Mouse (Mus musculus) regulatory T cell (primary cell): ENCODE data around the gene Hdhd5.

Experiments
- in situ Hi-C: fragments of 300-600 bp; cut with MboI, MseI; formaldehyde crosslinking; loops from one replicate; pipeline ENCODE4 v1.15.1; 2025; ENCODE audit warnings: high pct_unique_total_duplicates

Hdhd5 gene

DNA sequence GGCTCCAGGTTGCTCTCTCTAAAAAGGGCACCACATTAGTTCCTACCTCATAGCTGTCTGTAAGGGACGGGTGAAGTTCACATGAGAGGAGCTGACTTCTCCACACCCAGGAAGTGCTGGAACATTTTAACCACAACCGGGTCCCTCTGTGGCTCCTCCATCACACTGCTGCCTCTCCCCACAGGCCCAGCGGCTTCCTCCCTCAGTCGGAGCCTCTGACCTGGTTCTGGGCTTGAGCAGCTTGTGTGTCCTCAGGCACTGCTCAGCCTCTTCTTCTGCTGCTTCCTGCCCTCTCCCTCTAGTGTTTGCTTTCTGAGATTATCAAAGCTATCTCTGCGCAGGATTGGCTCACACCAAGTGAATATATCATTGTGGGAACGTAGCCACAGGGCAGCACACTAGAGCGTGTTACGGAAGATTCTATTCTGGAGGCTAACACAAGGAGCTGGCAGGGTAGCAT lies 45.0 kb downstream of the Hdhd5 start:
- in situ Hi-C loops: loop anchor here (10.0 kb wide), 1 partner anchor 1121 kb away; no protein-coding TSS in a partner anchor

- in situ Hi-C loops: loop anchor here (10.0 kb wide), 1 partner anchor 1120 kb away; no protein-coding TSS in a partner anchor
Observed at GRCm38 (mm10) chr6:120485038-120485437, 46.1 kb downstream of the Hdhd5 start.

DNA sequence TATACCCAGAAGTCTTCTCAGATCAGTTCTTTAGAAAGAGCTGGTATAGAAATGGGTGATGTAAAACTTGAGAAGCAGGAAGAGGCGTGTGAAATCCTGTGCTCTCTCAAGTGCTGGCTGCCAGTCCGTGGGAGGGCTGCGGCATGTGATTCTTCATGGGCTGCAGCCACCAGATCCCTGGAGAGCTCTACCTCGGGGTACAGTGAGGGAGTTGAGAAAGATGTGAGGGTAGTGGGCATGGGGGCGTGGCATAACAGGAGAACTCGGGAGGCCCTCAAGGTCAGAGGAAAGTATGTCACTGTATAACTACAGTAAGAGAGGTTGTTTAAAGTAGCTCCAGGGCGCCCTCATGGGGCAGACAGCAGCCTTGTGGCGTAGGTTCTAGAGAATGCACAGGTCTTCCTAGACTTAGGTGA lies 47.9 kb downstream of the Hdhd5 start:
- in situ Hi-C loops: loop anchor here (10.0 kb wide), 1 partner anchor 1118 kb away; no protein-coding TSS in a partner anchor

DNA sequence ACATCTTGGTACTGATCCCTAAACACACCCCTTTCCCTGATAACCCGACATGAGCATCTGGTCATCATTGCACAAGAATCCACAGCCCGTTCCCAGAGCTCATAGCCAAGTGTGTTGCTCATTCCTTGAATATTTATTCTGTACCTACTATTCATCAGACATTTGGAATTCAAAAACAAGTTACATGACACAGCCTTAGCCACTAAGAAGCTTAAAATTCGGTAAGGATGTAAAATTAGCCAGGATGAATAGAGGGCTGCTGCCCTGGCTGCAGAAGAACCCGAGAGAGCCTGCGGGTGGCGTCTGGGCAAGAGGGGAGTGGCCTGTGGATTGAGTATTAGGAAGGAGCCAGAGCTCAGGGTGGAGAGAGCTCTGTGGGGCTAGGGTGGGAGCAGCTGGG lies 48.4 kb downstream of the Hdhd5 start:
- in situ Hi-C loops: loop anchor here (10.0 kb wide), 1 partner anchor 1118 kb away; no protein-coding TSS in a partner anchor

DNA sequence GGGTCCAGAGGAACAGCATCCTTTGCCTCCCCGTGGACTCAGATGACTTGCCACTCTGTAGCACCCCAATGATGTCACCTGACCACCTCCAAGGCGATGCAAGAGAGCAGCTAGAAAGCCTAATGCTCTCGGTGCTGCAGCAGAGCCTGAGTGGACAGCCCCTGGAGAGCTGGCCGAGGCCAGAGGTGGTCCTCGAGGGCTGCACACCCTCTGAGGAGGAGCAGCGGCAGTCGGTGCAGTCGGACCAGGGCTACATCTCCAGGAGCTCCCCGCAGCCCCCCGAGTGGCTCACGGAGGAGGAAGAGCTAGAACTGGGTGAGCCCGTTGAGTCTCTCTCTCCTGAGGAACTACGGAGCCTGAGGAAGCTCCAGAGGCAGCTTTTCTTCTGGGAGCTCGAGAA lies 49.1 kb downstream of the Hdhd5 start:
- in situ Hi-C loops: loop anchor here (10.0 kb wide), 1 partner anchor 1117 kb away; no protein-coding TSS in a partner anchor

- in situ Hi-C loops: loop anchor here (10.0 kb wide), 1 partner anchor 1117 kb away; no protein-coding TSS in a partner anchor
Observed at GRCm38 (mm10) chr6:120481538-120481937, 49.6 kb downstream of the Hdhd5 start.

- in situ Hi-C loops: loop anchor here (10.0 kb wide), 1 partner anchor 1116 kb away; no protein-coding TSS in a partner anchor
Observed at GRCm38 (mm10) chr6:120480361-120480760, 50.8 kb downstream of the Hdhd5 start.

DNA sequence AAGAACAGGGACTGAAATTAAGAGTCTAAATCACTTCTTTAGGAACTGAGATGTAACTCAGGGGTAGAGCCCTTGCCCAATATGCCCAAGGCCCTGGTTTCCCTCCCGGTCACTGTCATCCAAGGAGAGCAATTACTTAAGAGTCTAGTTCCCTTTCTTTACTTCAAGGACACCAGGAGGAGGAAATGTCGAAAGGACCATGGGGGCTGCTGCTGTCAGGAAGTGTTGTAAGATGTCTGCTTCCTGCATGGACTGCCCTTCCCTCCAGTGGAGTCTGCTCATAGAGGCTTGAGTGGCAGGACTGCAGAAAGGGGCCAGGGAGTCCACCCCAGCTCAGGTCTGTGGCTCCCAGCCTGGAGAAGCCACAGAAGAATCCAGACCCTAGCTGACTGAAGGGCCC lies 51.8 kb downstream of the Hdhd5 start:
- in situ Hi-C loops: no loop called here

GRCm38 (mm10) chr6:120475288-120475687 lies 55.8 kb downstream of the Hdhd5 start:
- in situ Hi-C loops: no loop called here

DNA sequence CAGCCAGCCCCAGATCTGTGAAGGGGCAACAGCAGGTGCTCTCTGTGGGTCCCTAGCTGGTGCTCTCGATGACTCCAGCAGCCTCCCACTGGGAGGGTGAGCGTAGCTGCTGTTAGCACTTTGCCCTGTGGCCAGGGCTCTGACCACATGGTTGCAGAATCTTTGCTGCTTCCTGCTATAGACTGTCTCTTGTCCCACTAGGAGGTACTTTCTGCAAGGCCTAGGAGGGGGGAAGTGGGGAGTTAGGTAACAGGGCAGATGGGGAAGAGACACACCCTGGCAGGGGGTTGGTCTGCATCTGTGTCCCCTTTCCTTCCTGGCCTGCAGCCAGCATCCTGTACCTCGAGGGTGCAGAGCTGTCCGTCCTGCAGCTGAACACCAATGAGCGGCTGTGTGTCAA lies 57.7 kb downstream of the Hdhd5 start:
- in situ Hi-C loops: no loop called here

DNA sequence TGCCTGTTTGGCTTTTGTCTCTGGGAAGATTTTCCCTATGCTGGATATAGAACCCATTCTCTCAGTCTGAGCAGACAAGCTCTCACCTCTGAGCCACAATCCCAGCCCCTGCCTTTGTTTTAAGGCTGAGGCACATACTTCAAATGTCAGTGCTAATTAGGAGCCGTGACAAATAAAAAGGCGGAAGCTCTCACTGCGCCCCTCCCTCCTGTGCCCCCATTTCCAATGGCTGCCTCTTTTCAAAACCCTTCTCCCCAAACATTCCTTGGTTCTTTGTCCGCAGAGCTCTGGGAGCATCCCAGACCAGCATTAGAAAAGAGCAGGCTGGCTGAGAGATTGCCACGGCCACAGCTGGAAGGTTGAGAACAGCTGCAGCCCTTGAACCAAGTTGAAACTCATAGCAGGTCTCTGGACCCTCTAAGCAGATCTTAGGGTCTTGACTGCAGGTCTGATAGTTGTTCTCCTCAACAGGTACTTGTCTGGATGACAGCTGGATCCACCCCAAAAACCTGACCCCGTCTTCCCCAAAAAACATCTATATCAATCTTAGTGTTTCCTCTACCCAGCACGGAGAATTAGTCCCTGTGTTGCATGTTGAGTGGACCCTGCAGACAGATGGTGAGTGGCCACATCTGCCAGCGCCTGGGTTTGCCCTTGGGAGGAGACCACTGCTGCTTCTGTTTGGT lies 58.5 kb downstream of the Hdhd5 start:
- in situ Hi-C loops: no loop called here

DNA sequence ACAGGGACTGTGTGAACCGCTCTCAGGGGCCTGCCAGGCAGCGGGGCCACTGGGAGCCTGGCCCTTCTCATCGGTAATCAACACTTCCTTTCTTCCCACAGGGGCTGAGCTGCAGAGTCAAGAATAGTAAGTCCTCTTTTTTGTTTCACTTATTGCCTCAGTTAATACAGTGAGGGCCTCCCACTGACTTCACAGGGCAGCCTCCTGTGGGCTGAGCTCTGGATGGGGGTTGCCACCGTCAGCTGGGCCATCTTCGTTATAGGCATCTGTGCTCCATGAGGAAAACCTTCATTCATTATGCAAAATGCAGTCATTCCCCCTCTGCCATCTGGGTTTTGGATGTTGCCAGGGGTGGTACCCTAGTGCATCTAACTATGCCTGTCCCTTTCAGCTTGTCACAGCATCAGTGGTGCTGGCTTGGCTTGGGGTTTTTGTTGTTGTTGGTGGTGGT lies 59.1 kb downstream of the Hdhd5 start:
- in situ Hi-C loops: no loop called here

GRCm38 (mm10) chr6:120470666-120471065 lies 60.5 kb downstream of the Hdhd5 start:
- in situ Hi-C loops: no loop called here

GRCm38 (mm10) chr6:120469770-120470169 lies 61.3 kb downstream of the Hdhd5 start:
- in situ Hi-C loops: no loop called here

DNA sequence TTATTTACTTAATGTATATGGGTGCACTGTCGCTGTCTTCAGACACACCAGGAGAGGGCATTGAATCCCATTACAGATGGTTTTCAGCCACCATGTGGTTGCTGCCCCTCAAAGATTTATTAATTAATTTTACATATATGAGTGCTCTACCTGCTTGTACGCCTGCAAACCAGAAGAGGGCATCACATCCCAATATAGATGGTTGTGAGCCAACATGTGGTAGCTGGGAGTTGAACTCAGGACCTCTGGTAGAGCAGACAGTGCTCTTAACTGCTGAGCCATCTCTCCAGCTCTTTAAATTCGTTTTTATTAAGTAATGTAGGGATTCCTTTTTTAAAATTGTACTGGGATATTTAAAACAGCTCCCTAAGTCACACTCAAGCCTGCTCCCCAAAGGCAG lies 61.9 kb downstream of the Hdhd5 start:
- in situ Hi-C loops: no loop called here

DNA sequence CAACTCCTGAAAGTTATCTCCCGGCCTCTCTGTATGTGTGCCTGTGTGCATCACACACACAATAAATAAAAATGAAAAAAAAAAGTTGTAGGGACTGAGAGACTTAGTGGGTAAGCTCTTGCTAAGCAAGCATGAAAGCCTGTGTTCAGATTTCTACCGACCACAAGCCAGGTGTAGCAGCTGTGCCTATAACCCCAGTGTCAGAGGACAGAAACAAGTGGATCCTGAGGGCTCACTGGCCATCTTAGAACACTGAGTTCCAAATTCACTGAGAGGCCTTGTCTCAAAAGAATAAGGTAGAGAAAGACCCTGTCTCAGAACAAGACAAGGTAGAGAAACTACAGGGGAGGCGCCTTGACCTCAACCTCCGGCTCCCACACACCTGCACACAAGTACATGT lies 62.9 kb downstream of the Hdhd5 start:
- in situ Hi-C loops: no loop called here

DNA sequence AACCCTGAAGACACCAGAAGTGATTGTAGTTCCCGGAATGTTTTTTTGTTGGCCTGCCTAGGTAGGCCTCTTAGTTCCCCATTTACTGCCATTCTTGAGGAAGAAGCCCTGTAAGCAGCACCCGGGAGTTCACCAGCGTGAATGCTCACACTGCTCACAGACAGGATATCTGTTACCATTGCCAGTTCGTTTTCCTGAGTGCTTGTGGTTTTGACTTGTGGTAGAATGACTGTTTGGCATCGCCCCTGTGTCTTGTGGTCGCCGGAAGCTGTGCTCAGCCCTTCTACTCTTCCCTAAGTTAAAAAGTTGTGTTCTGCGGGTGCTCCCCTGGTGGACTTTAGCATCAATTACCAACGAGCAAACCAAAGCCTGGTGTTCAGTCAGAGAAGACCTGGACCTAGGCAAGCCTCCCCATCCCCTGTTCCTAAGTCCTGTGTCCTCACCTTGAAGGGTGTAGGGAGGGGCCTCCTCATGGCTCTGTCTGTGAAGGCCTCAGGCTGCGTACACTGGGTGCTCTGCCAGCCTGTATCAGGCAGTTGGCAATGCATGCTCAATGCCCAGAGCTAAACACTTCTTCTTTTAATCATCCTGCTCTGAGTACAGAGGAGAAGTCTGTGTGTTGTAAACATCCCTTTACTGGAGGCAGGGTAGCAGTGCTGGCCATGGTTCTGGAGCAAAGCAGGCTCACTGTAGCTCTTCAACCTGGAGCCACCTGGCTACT lies 64.3 kb downstream of the Hdhd5 start:
- in situ Hi-C loops: no loop called here

- in situ Hi-C loops: no loop called here
Observed at GRCm38 (mm10) chr6:120465393-120465792, 65.7 kb downstream of the Hdhd5 start.

DNA sequence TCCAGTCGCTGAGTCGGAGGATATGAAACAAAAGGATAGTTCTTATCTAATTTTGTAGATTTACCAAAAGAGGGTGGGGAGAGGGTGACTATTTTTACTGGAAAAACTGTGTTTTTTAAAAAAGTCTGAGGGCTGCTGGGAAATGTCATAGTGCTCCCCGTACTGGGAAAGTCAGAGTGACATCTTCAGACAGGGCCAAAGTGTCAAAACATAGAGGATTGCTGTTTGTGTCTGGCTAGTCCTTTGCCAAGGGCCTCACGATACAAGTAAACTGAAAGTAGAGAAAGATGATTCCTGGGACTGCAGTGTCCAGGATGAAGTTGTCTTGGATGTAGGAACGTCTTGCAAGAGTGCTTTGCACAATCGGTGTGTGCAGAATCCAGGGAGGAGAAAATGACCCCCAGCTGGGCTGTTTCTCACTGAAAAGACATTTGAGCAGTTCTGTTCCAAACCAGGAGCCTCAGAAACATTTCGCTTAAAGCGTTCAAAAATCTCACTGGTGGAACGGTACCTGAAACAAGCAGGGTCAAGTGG lies 66.6 kb downstream of the Hdhd5 start:
- in situ Hi-C loops: no loop called here

- in situ Hi-C loops: no loop called here
Observed at GRCm38 (mm10) chr6:120463884-120464283, 67.2 kb downstream of the Hdhd5 start.

DNA sequence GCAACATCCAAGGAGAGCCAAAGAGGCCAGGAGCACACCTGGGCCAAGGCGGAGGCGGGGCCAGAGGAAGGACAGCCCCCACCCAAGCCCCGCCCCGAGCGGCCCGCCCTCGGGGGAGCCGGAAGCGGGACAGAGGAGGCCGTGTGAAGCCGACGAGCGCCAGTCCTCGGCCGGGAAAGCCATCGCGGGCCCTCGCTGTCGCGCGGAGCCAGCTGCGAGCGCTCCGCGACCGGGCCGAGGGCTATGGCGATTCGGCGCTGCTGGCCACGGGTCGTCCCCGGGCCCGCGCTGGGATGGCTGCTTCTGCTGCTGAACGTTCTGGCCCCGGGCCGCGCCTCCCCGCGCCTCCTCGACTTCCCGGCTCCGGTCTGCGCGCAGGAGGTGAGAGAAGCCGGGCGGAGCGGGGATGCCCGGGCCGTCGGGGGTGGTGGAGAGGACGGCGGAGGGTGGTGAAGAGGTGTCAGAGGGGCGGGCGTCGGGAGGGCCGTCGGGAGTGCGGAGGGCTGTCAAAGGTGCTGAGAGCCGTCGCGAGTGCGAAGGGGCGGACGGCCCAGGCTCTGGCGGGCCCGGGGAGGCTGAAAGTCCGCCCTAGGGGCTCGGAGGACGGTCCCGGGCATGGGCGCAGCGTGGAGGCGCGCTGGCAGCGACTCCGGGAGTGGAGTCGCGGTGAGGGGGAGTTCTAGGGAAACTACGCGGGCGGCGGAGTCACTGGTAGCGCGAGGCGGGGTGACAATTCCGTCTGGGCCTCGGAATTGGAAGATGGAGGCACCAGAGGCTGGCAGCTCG lies 67.8 kb downstream of the Hdhd5 start, which contains the start of gene Il17ra:
TSS of gene Il17ra (plus strand) at position 162 of the 786 bp plus-strand sequence.
- in situ Hi-C loops: no loop called here
